Mouse (Mus musculus) inflammation-experienced regulatory T-cells, adult 6 months (primary cell): Measurements from ENCODE around the gene Exoc2. TPM values are rescaled to one million over a fixed set of nuclear protein-coding genes. Genes with fewer than 3 reads are reported as not detected.

ENCODE experiments used
- ATAC-seq: one replicate; pipeline ENCODE4 v1.8.0; 2017
- polyA plus RNA-seq, 3 experiments: library from polyadenylated mRNA; unstranded; fragments of 100-300 nt; shearing (Covaris generic); gene quantifications; one replicate each; pipeline ENCODE4 v1.2.1; 2017

The Exoc2 gene
- polyA plus RNA-seq, 3 experiments from 2014 or later = 67.2 to 77.9 (median 77.0) TPM

DNA sequence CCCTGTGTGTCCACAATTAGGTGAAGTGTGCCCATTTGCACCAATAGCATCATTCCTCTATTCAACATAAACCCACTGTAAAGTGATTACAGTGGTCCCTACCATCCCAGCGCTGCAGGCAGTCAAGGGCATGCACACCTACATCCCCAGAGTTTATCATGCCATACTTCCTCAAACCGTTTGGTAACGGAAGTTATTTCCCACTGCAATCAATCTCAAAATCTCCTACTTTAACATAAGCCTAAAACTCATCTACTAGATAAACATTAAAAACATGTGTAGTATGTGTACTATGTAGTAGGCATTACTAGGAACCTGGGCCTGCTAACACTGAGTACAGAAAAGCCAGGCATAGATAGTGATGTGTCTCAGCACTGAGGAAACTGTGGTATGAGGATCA is 2.8 kb downstream of the Exoc2 start:
- no peak for ATAC-seq

DNA sequence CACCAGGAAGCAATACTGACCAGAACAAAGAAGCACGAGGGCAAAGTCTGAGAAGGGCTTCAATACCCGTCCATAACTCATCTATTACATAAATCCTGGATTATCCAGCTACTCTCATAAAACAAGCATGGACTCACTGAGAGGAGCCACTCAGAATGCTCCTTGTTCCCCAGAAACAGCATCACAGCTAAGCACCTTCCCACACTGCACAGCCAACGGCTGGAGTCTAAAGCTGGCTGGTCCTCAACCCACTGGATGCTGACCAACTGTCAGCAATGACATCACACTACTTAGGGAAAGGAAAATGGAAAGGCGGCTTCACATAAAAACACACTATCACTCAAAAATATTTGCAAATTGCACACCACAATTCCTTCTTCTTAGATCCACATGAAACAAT is 5.6 kb downstream of the Exoc2 start:
- no peak for ATAC-seq

DNA sequence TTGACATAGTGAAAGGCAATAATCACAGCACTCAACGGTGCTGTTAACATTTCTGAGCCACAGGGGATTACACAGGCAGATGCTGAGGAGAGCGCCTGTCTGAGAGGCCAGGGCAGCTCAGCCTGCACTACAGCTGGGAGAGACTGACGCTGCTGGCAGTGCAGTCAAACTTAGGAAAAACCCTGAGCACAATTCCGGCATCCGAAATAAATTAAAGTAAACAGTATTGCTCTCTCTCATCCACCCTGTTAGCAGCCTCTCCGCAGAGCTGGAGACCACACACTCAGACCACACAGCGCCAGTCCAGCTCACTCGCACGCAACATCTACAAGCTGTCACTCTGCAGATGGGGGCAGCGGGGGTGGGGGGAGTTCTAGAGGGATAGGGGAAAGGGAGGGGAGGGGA is 7.4 kb downstream of the Exoc2 start:
- no peak for ATAC-seq

DNA sequence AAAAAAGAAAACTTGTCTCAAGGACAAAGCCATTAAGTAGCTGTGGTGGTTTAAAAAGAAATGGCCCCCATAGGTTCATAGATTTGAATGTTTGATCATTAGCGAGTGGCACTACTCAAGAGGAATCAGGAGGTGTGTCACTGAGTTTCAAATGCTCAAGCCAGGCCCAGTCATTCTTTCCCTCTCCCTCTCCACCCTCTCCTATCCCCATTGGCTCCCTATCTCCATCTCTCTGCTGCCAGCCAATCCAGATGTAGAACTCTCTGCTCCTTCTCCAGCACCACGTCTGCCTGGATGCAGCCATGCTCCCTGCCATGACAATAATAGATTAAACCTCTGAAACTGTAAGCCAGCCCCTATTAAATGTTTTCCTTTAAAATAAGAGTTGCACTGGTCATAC is 12.0 kb downstream of the Exoc2 start:
- no peak for ATAC-seq

DNA sequence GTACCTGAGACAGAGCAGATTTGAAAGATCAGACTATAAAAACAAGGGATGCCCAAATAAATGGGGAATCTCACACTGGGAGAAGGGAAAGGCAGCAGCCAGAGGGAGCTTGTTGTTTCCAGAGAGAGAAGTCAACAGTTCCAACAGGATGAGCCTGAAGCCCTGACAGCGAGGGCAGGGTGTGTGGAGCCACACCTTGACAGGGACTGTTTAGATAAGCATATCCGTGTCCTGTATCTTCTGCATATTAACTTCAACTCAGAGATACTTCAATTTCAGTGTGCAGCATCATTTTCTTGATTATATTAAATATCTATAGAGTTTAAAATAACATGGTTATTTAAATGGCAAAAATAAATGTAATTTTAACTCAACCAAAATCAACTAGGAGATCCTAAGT is 13.2 kb downstream of the Exoc2 start:
- no peak for ATAC-seq

DNA sequence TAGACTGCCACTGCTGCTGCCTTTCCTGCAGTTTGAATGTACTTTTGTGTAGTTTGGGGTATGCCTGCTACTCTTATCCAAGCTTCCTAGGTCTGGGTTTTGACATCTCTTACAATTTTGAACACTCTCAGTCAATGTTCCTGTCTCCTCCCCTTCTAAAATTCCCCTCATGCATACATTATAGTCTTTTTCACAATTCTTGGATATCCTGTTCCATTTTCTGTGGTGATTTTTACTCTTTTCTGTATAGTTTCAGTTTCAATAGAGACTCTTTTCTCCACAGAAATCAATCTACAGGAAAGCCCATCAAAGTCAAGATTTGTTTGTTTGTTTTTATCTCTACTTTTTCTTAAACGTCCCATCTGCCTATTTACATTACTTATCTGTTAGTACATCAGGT is 20.3 kb downstream of the Exoc2 start:
- peak; percentile 71 for ATAC-seq

DNA sequence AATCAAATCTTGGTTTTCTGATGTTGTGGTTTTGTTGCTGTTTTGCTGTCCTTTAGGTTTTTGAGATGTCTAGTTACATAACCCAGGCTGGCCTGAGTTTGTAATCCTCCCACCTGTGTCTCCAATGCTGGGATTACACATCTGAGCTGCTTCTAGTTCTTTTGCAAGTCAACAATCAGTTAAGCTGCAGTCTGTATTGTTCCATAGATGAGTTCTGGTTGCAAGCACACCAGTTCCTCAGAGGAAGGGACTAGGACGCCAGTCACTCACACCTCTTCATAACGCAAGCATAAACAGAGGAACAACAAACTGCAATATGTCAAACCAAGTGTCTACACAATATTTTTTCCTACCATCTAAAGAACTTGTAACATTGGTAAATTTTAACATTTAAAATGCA is 21.8 kb downstream of the Exoc2 start:
- no peak for ATAC-seq

DNA sequence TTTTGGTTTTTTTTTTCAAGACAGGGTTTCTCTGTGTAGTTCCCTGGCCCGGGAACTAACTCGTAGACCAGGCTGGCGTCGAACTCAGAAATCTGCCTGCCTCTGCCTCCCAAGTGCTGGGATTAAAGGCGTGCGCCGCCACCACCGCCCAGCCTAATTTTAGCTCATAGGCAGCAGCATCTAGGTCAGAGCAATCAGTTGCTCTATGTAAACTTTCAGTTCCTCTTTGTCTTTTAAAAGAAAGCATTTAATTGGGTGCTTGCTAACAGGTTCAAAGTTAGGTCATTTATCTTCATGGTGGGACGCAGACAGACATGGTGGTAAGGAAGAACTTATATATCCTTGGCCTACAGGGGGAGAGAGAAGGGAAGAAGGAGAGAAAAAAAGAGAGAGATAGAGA is 24.7 kb downstream of the Exoc2 start:
- no peak for ATAC-seq

DNA sequence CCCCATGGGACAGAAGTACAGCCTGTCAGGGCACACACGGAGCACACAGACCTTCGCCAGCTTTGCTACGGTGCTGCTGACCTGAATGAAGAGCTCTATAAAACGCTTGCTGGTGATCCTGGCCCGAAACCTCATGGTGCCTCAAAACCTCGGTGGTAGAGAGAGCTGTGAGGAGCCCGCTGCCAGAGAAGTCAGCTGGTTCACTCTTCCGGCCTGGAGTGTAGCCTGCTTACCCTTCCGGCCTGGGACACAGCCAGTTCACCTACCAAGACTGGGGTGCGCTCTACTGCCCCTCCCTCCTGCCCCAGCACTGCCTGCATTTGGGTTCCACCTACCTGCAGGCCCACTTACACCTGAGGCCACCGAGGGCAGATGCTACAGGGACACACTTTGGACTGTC is 26.4 kb downstream of the Exoc2 start, which contains the start of gene Hus1b:
Gene Hus1b, minus strand, starts transcription at position 220 of the 400 bp plus-strand sequence.
- ATAC-seq = no peak

DNA sequence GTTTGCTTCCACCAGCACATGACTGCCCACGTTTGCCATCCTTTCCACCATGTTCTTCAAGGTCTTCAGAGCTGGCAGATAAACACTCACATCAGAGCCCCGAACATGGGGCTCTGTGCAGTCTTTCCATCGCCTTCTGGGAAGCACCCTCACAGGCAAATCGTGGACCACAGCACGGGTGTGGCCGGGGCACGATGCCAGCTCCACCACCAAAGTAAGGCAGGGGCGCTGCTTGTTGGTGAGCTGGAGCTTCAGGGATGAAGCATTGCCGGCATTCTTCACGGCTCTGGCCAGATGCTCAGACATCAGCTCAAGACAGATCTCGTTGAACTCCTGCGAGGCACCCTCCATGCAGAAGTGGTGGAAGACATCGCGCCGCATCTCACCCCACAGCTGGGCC is 26.8 kb downstream of the Exoc2 start:
- no peak for ATAC-seq

DNA sequence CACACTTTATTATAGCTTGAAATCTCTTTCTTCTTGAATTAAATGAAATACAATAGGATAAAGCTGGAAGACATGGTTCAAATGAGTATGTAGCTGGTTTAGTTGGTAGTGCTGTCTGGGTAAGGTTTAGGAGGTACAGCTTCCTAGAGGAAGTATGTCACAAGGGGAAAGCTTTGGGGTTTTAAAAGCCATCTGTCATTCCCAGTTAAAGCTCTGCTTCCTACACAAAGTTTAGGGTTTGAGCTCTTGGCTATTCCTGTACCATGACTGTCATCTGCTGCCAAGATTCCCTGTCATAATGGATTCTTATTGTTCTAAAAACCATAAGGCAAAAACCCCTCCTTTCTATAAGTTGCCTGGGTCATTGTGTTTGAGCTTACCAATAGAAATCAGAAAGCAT is 28.1 kb downstream of the Exoc2 start:
- ATAC-seq = no peak

DNA sequence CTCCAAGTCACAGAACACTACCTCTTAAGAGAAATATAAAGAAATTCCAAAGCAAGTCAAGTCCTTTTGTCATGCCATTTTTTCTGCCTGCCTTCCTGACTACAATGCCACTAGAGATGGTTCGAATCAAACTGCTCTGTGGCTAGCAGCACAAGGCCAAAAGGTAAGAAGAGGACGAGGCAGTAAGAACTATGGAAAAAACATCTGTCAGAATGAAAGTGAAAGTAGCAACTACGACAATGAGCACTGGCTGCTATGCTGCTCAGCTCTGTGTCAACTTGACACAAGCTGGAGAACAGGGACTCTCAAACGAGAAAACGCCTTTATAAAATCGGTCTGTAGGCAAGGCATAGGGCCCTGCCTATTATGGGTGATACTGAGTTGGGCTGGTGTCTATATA is 40.9 kb downstream of the Exoc2 start:
- ATAC-seq = peak; percentile 97

DNA sequence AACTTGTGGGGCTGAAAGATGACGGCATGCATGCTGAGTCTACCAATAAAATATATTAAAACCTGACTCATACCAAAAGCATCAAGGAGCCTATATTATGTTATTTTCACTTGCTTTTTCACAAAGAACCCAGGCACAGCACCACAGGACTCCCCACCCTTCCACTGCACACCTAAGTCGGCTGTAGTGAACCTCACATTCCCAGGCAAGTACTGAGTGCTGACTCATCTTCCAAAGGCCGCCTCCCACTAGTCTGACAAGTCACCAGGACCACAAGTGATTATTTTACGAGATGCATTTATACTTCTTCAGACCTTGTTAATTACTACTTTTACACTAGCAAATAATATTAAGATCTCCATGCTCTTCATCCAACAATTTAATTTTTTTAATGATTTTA is 42.3 kb downstream of the Exoc2 start:
- ATAC-seq = no peak

DNA sequence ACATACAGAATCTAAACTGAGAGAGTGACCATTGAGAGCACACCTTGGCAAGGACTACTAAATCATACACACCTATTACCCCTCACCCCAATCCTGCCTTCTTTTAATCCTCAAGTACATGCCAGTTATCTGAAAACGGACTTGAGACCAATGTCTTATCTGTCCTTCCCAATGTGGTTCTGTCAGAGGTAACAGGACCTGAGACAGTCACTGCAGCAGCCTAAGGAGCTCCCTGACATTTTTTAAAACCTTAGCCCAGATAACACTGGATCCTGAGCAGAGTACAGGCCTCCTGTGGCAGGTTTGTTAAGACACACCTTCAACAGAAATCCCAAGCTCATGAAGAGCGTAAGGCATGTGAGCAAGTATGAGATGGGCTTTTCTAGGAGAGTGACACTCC is 44.8 kb downstream of the Exoc2 start:
- no peak for ATAC-seq

DNA sequence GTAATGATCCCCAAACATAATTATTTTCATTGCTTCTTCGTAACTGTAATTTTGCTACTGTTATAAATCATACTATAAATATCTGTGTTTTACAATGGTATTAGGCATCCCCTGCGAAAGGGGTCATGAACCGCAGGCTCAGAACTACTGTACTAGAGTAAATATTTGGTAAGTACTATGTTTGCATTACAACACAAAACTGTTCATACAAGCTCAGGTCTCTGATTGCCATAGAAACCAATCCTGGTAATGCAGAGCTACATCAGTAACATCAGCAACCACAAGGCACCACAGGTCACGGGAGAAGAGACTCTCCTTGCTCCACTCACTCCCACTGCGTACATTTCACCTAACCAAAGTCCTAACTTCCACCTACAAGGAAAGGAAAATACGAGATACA is 49.6 kb downstream of the Exoc2 start:
- no peak for ATAC-seq

DNA sequence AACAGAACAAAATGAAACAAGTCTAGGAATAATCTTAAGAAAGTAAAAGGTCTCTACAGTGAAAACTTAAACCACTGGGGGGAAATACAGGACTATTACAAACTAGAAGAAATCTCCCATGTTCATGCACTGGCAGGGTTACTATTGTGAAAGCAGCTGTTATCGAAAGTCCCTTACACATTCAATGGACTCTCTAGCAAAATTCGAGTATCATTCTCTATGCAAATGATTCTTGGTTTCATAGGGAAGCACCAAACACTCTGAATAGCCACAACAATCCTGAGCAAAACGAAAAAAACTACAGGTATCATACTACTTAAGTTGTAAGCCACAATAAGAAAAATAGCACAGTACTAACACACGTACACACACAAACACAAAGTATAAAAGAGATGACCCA is 52.0 kb downstream of the Exoc2 start:
- ATAC-seq = no peak

DNA sequence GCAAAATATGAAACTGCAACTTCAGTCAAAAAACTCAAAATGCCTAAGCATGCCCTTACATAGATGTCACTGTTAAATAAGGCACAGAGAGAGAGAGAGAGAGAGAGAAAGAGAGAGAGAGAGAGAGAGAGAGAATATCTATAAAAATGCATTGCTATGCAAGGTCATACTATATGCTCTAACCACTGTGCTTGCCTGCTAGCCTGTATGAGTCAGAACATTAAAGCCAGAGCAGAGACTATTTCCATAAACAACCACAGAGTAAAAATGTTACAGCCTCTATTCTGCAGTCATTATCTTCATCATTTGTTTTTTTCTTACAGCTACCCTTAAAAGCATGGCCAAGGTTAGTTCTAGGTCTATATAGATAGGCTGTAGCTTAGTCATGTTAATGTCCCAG is 60.1 kb downstream of the Exoc2 start:
- peak; percentile 64 for ATAC-seq

DNA sequence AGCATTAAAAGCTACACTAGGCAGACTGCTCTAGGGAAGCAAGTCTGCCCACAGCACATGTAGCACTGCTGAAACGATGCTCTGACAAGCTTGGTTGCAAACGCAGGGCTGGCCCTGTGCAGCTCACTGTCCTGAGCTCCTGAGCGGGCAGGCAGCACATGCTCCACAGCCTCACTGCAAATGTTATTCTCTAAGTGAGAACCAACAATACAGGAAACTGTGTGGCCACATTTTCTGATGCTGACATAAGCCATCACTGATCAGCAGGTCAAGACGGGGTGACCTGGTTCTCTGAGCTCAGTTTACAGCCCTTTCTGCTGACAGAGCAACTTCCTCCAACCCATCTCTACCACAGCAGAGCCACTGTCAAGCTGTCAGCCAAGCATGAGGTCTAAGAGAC is 60.9 kb downstream of the Exoc2 start:
- peak; percentile 55 for ATAC-seq

DNA sequence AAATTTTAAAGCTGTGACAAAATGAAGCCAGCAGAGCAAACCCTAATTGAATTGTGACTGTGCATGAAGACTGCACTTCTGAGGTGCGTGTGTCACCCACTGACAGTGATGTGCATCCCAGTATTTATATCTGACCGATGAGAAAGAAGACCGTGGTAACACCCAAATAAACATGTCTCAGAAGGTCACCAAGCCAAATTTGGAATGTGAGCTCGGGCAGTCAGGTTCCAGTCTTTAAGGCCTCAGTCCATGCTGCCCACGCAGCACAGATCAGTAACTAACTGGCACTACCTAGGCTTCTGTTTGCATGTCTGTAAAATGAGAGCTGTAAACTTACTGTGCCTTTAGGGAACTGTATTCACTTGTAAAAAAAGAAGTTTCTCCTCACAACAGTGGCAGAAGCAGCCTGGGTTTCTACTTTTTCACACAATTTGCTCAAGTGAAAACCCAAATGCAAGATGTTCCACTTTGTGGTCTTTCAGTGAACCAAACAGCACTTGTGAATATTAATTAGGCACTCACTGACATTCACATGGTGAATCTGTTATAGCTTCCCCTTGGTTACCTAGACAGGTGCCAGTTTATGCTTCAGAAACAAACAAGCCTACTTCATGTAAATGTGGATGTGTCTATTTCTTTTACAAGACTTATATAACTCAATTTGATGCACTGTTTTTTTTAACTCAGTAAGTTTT is 61.8 kb downstream of the Exoc2 start:
- ATAC-seq = peak; percentile 48

DNA sequence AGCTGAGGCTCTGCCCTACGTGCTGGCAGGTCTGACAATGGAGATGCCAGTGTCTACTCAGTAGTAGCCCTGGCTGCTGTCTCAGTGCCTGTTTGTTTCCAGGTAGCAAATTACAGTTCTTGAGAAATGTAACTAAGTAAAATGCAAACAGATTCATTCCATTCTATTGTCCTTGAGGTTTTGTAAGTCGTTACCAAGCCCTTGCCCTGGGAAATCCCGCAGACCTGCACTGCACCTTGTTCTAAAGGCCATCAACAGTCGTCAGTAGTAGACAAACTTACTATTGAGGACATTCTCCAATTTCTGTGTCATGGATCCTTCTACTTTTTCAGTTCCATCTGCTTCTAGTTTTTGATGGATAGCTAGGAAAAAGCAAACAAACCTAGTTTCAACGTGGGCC is 63.0 kb downstream of the Exoc2 start:
- no peak for ATAC-seq

DNA sequence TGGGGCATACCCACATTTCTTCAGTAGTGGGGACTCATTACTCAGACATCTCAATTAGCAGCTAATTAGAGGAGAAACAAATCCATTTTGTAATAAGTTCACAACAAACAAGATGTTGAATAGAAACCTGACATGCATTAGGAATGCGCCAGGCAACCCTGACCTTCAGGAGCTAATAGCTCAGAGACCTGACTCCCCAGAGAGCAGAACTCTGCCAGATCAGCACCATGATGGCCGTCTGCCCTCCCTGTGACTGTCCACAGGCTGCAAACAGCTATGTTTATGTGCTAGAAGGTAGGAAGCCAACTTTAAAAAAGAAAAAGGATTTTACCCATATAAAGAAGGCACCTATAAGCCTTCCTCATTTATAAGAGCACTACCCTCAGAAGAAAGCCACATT is 71.6 kb downstream of the Exoc2 start:
- no peak for ATAC-seq

DNA sequence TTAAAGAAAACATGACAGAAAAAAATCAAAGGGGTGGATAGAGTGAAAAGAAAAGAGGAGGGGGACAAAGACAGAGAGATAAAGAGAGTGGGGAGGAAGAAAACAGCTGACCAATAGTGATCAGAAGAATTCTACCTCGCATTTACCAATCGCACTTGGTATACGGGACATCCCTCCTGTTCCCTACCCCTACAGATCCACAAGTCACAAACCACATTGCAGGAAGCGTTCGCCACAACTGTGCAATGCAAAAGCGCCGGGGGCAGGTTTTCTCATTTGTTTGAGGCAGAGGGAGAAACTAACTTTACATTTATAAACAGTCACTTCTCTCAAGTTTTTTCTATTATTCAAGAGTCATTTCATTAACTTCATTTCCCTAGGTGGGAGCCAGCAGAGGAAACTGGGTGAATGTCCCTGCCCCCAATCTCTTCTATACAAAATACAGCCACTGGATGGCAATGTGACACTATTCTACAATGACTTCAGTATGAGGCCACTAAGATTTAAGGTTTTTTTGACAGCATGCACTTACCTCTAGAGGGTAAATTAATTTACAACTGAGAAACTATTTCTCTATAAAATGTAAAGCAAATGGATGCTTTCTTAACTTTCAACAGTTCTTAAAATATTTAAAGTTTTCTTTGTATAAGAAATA is 72.4 kb downstream of the Exoc2 start:
- ATAC-seq = peak; percentile 74

DNA sequence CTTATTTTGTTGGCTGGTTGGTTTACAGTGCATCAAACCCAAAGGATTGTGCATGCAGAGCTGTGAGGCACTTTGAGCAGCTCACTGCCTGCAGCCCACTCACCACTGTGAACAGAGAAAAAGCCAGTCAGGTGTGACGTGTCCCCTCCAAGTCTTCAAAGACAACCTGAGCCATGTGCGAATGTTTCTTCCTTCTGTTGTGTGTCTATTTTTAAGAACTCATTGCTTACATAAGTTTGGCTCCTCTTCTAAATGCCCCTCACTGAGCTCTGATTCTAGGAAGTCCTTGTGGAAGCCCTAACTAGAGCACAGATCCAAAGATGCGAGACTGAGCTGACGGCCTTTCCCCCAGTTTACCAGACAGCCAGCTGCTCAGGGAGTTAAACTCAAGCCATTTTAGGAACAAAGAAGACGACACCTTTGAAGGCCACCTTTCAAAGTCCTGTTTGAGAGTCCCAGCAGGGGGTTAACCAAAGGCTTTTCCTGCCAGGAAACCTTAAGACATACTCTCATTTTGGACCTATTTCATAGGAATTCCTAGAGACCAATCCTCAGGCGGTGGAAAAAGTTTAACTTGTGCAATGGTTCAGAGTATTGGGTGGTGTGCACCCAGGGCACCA is 79.8 kb downstream of the Exoc2 start:
- no peak for ATAC-seq

DNA sequence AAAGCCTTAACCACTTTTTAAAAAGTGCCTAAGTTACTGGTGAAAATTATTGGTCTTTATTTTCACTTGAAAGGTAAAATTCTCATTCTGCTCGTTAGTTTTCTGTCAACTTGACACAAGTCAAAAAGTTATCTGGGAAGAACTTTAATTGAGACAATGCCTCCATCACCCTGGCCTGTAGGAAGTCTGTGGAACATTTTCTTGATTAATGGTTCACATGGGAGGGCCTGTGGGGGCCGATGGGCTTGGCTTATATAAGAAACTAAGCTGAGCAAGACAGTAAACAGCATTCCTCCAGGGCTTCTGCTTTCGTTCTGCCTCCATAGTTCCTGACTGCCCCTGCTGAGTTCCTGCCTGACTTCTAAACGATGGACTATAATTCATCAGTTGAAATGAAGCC is 81.6 kb downstream of the Exoc2 start:
- no peak for ATAC-seq
